Mouse (Mus musculus) forebrain, embryonic 11.5 days (tissue): Measurements from ENCODE around the gene Aste1. TPM values are rescaled to one million over a fixed set of nuclear protein-coding genes. Genes with fewer than 3 reads are reported as not detected.
A peak's percentile ranks its signal among the peaks of the same experiment; 100 is the strongest.

Experiments used
- ATAC-seq: fragments of 200-750 bp; cut with Nextera tagmentation; replicated peaks from 2 replicates; pipeline ENCODE4 v1.8.0; 2017; ENCODE audit warnings: moderate TSS enrichment; ENCODE audit not compliant: low FRiP score
- DNase-seq: peaks from one replicate; pipeline ENCODE4 v3.0.0-alpha.2; 2017; ENCODE audit warnings: low spot score
- H3K27ac ChIP-seq: fragments of 300-500 bp; sonication (generic); 2 replicates; pipeline ENCODE4 v1.5.1; 2014; ENCODE audit warnings: low read depth, low read length
- H3K27me3 ChIP-seq: fragments of 300-500 bp; sonication (generic); 2 replicates; pipeline ENCODE4 v1.6.1; 2014; ENCODE audit warnings: mild to moderate bottlenecking, low read length, mixed read lengths; ENCODE audit not compliant: control insufficient read depth, insufficient read depth
- H3K36me3 ChIP-seq: fragments of 300-500 bp; sonication (generic); 2 replicates; pipeline ENCODE4 v1.6.1; 2014; ENCODE audit warnings: mild to moderate bottlenecking, low read length, moderate library complexity, mixed read lengths; ENCODE audit not compliant: control insufficient read depth, insufficient read depth
- H3K4me1 ChIP-seq: fragments of 300-500 bp; sonication (generic); replicated peaks from 2 replicates; pipeline ENCODE4 v1.6.1; 2014; ENCODE audit warnings: low read length, mixed read lengths; ENCODE audit not compliant: control insufficient read depth, insufficient read depth
- H3K4me2 ChIP-seq: fragments of 300-500 bp; sonication (generic); 2 replicates; pipeline ENCODE4 v1.6.1; 2014; ENCODE audit warnings: low read depth, mild to moderate bottlenecking, low read length, moderate library complexity, mixed read lengths; ENCODE audit not compliant: severe bottlenecking
- H3K4me3 ChIP-seq: fragments of 300-500 bp; sonication (generic); 2 replicates; pipeline ENCODE4 v1.5.1; 2014; ENCODE audit warnings: low read depth, low read length
- H3K9ac ChIP-seq: fragments of 300-500 bp; sonication (generic); 2 replicates; pipeline ENCODE4 v1.6.1; 2014; ENCODE audit warnings: low read length
- H3K9me3 ChIP-seq: fragments of 300-500 bp; sonication (generic); 2 replicates; pipeline ENCODE4 v1.6.1; 2016; ENCODE audit warnings: low read length, mixed read lengths; ENCODE audit not compliant: control insufficient read depth
- WGBS: fragments of 180-500 bp; shearing (Covaris S2); extraction: QIAGEN DNeasy Blood & Tissue Kit; methylation state at CpG from one replicate; pipeline ENCODE4 v1.1.7; 2014; 5-methylcytosine and 5-hydroxymethylcytosine counted together
- polyA plus RNA-seq: library from polyadenylated mRNA; unstranded; fragments of >200 nt; fragmentation: Nextera tagmentation; extraction: Ambion mirVana; gene quantifications from 2 replicates; pipeline ENCODE4 v1.2.1, GENCODE M21; 2014

Aste1 gene
- 10.9 and 20.5 TPM in 2 replicates for polyA plus RNA-seq

GRCm38 (mm10) chr9:105395218-105395627 lies at the start of gene Aste1, which contains the start of gene Nek11:
Gene Aste1, plus strand, starts transcription at chr9:105395392.
Gene Nek11, minus strand, starts transcription at chr9:105395524.
- Histone ChIP-seq H3K36me3 (no peaks in the 10 kb centered on the region; the same call in 1 of the 2 replicates), H3K27me3 (no peaks in the 10 kb centered on the region), H3K4me3 (peak within 1 kb of the TSS; percentile 63), H3K9me3 (no peaks in the 10 kb centered on the region), H3K4me1 (0 out of 2 replicates have a peak, but pooled peaks cover 6% of the 10 kb centered on the region), H3K9ac (peak within 1 kb of the TSS; percentile 69), H3K4me2 (peak within 1 kb of the TSS; percentile 54), H3K27ac (peak within 1 kb of the TSS; percentile 84)
- DNase-seq: peak; percentile 96
- WGBS: 0% methylated on average over 44 of the region's 44 CpGs
- ATAC-seq: peak; percentile 98

- no peak overlapping the region for H3K9ac ChIP-seq
- H3K27me3 ChIP-seq: no peaks in the 10 kb centered on the region
- 0 out of 2 replicates have a peak overlapping the region, but pooled peaks have one; percentile 21 for H3K27ac ChIP-seq
- 77% methylated on average over 10 of the region's 10 CpGs for WGBS
- ATAC-seq: peak; percentile 46; the same call in 1 of the 2 replicates
- no peaks in the 10 kb centered on the region for H3K4me1 ChIP-seq
- no peak overlapping the region for H3K4me2 ChIP-seq
- no peak for DNase-seq
- H3K4me3 ChIP-seq: no peak overlapping the region
- no peaks in the 10 kb centered on the region for H3K36me3 ChIP-seq
- no peaks in the 10 kb centered on the region for H3K9me3 ChIP-seq
Measured at GRCm38 (mm10) chr9:105348242-105349031, 46.8 kb upstream of the Aste1 start.

- Histone ChIP-seq H3K27me3 (no peaks in the 10 kb centered on the region), H3K27ac (no peak overlapping the region), H3K36me3 (no peaks in the 10 kb centered on the region), H3K4me3 (no peak overlapping the region), H3K4me1 (no peaks in the 10 kb centered on the region), H3K4me2 (no peak overlapping the region), H3K9ac (no peak overlapping the region), H3K9me3 (no peaks in the 10 kb centered on the region)
- ATAC-seq (peak; percentile 83), DNase-seq (peak; percentile 68)
- WGBS: 59% methylated on average over 5 of the region's 5 CpGs
Measured at GRCm38 (mm10) chr9:105349034-105349433, 46.2 kb upstream of the Aste1 start.

GRCm38 (mm10) chr9:105362181-105362580 lies 33.0 kb upstream of the Aste1 start:
- WGBS: 87% methylated on average over 2 of the region's 2 CpGs
- Histone ChIP-seq H3K4me3 (no peak overlapping the region), H3K9me3 (no peaks in the 10 kb centered on the region), H3K27me3 (no peaks in the 10 kb centered on the region), H3K27ac (no peak overlapping the region), H3K36me3 (no peaks in the 10 kb centered on the region), H3K9ac (no peak overlapping the region), H3K4me1 (no peaks in the 10 kb centered on the region), H3K4me2 (no peak overlapping the region)
- DNase-seq (no peak), ATAC-seq (no peak)

GRCm38 (mm10) chr9:105363520-105364231 lies 31.5 kb upstream of the Aste1 start:
- Histone ChIP-seq H3K27ac (no peak overlapping the region), H3K9me3 (no peaks in the 10 kb centered on the region), H3K4me1 (no peaks in the 10 kb centered on the region), H3K36me3 (no peaks in the 10 kb centered on the region), H3K9ac (no peak overlapping the region), H3K27me3 (no peaks in the 10 kb centered on the region), H3K4me2 (no peak overlapping the region), H3K4me3 (no peak overlapping the region)
- ATAC-seq (no peak), DNase-seq (no peak)
- WGBS: 85% methylated on average over 5 of the region's 5 CpGs

GRCm38 (mm10) chr9:105366199-105366598 lies 29.0 kb upstream of the Aste1 start:
- ATAC-seq: no peak
- no peak overlapping the region for H3K4me2 ChIP-seq
- no peak overlapping the region for H3K4me3 ChIP-seq
- no peaks in the 10 kb centered on the region for H3K4me1 ChIP-seq
- no peak for DNase-seq
- no peaks in the 10 kb centered on the region for H3K27me3 ChIP-seq
- H3K27ac ChIP-seq: no peak overlapping the region
- H3K9me3 ChIP-seq: no peaks in the 10 kb centered on the region
- no peaks in the 10 kb centered on the region for H3K36me3 ChIP-seq
- WGBS: 90% methylated on average over 4 of the region's 4 CpGs
- H3K9ac ChIP-seq: no peak overlapping the region

GRCm38 (mm10) chr9:105368605-105369004 lies 26.6 kb upstream of the Aste1 start:
- H3K36me3 ChIP-seq: no peaks in the 10 kb centered on the region
- no peaks in the 10 kb centered on the region for H3K27me3 ChIP-seq
- no peak for DNase-seq
- H3K4me1 ChIP-seq: no peaks in the 10 kb centered on the region
- no peak overlapping the region for H3K4me2 ChIP-seq
- H3K27ac ChIP-seq: no peak overlapping the region
- no peaks in the 10 kb centered on the region for H3K9me3 ChIP-seq
- no peak overlapping the region for H3K9ac ChIP-seq
- H3K4me3 ChIP-seq: no peak overlapping the region
- no peak for ATAC-seq
- 88% methylated on average over 3 of the region's 3 CpGs for WGBS

DNA sequence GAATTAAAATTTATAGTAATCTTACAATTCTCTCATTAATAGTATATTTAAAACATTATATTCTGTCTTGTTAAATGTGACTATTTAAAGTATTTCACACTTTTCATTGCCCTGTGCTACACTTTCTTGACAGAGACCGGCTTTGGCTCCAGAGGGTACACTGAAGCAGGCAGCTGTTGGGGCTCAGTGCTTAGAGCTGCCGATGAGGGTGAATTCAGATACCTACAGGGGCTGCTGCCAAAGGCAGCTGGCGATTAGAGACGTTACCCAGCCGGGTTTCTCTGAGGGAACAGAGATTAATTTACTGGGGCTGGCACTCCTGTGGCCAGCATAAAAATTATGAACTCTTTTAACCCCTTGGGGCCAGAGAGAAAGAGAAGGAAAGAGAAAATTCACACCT lies 20.8 kb upstream of the Aste1 start:
- no peaks in the 10 kb centered on the region for H3K27me3 ChIP-seq
- no peak overlapping the region for H3K4me3 ChIP-seq
- 74% methylated on average over 5 of the region's 5 CpGs for WGBS
- H3K36me3 ChIP-seq: no peaks in the 10 kb centered on the region
- H3K4me1 ChIP-seq: no peaks in the 10 kb centered on the region
- no peak overlapping the region for H3K4me2 ChIP-seq
- ATAC-seq: no peak
- no peak overlapping the region for H3K9ac ChIP-seq
- no peak for DNase-seq
- H3K9me3 ChIP-seq: no peaks in the 10 kb centered on the region
- no peak overlapping the region for H3K27ac ChIP-seq
